Mouse (Mus musculus): Measurements from ENCODE around the gene Map1b. TPM values are rescaled to one million over a fixed set of nuclear protein-coding genes. Genes with fewer than 3 reads are reported as not detected.

Gene Map1b
- polyA plus RNA-seq, 1 experiment from 2014 or later = 2,470 TPM

DNA sequence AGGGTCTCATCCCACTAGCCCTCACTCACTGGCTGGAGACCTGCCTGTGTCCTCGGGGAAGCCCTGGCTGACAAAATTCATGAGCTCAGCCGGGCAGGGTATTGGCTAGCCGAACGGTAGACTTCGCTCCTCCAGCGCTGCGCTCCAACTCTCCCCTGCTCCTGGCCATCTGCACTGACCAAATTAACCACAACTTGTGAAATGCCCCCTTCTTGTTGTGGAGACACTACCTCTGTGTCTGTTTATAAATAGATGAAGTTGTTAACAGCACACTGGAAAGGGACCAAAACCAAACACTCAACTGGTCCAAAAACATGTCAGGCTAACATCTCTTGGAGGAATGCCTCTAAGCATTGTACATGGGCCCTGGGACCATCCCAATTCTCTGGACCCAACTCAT, 42.2 kb downstream of the Map1b start:
- Histone ChIP-seq H3K4me1 (ENCODE audit: control insufficient read depth, insufficient read depth, low read length) (peaks cover 49% of the 10 kb centered on the region), H3K36me3 (ENCODE audit: control insufficient read depth, insufficient read depth, low read length) (peaks cover 13% of the 10 kb centered on the region)

DNA sequence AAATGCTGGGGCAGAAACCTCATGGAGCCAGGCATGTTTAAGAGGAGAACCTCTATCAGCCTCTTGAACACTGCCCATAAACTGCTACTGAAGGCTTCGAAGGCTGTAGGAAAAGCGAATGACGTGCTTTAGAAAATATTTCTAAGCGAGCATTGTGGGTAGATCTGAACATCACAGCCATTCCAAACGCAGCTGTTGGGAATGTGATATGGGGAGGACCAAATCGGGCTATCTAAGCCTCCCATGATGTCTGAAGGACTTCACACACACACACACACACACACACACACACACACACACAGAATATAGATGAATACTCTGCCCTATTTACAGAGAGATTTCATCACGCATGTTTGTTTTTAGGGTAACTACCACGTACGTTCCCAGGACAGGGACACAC, 44.3 kb downstream of the Map1b start:
- WGBS = 95% methylated on average over 9 of the region's 9 CpGs
- H3K27me3 ChIP-seq (ENCODE audit: control insufficient read depth, insufficient read depth, low read length) = no peaks in the 10 kb centered on the region
- no peak for ATAC-seq (ENCODE audit: low FRiP score, low TSS enrichment)
- no peak overlapping the region for H3K4me2 ChIP-seq (ENCODE audit: low read length)
- H3K9ac ChIP-seq (replicated peaks; ENCODE audit: low read length) = no peak overlapping the region
- no peak overlapping the region for H3K27ac ChIP-seq (replicated peaks; ENCODE audit: low read depth, low read length)
- peaks cover 52% of the 10 kb centered on the region for H3K4me1 ChIP-seq (ENCODE audit: control insufficient read depth, insufficient read depth, low read length)
- peaks cover 8% of the 10 kb centered on the region; the same call in 1 of the 2 replicates for H3K36me3 ChIP-seq (ENCODE audit: control insufficient read depth, insufficient read depth, low read length)
- H3K9me3 ChIP-seq (ENCODE audit: control insufficient read depth, low read length) = no peaks in the 10 kb centered on the region
- H3K4me3 ChIP-seq (replicated peaks; ENCODE audit: low read depth, low read length) = no peak overlapping the region
- no peak for DNase-seq

More for the DNA sequence above, 42.2 kb downstream of the Map1b start:
- H3K27ac ChIP-seq (replicated peaks; ENCODE audit: low read depth, low read length) = no peak overlapping the region
- no peak for DNase-seq
- H3K4me2 ChIP-seq (ENCODE audit: low read length) = no peak overlapping the region
- H3K9me3 ChIP-seq (ENCODE audit: control insufficient read depth, low read length) = no peaks in the 10 kb centered on the region
- WGBS = 70% methylated on average over 7 of the region's 7 CpGs
- no peak for ATAC-seq (ENCODE audit: low FRiP score, low TSS enrichment)
- no peak overlapping the region for H3K4me3 ChIP-seq (replicated peaks; ENCODE audit: low read depth, low read length)
- no peaks in the 10 kb centered on the region for H3K27me3 ChIP-seq (ENCODE audit: control insufficient read depth, insufficient read depth, low read length)
- H3K9ac ChIP-seq (replicated peaks; ENCODE audit: low read length) = no peak overlapping the region

DNA sequence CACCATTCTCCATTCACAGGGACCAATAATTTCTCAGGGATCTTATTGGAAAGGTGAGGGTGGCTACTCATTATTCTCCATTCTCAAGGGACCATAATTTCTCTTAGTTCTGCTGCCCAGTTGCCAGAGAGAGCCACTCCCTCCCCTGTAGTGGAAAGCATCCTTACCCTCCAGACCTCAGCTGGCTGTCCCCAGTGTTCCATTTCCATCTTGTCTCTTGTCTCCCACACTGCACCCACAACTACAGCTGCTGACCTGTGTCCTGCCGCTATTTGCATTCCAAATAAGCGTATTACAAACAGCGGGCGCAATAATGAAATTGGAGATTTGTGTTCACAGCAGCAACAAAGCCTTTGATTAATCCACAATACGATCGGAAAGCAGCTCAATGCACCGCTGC, 46.3 kb downstream of the Map1b start:
- no peak for ATAC-seq (ENCODE audit: low FRiP score, low TSS enrichment)
- no peaks in the 10 kb centered on the region for H3K27me3 ChIP-seq (ENCODE audit: control insufficient read depth, insufficient read depth, low read length)
- no peak overlapping the region for H3K4me3 ChIP-seq (replicated peaks; ENCODE audit: low read depth, low read length)
- no peaks in the 10 kb centered on the region for H3K9me3 ChIP-seq (ENCODE audit: control insufficient read depth, low read length)
- H3K36me3 ChIP-seq (ENCODE audit: control insufficient read depth, insufficient read depth, low read length) = 0 out of 2 replicates have a peak, but pooled peaks cover 4% of the 10 kb centered on the region
- WGBS = 14% methylated on average over 7 of the region's 7 CpGs
- H3K9ac ChIP-seq (replicated peaks; ENCODE audit: low read length) = no peak overlapping the region
- peak; percentile 40 for DNase-seq
- no peak overlapping the region for H3K4me2 ChIP-seq (ENCODE audit: low read length)
- peaks cover 45% of the 10 kb centered on the region for H3K4me1 ChIP-seq (ENCODE audit: control insufficient read depth, insufficient read depth, low read length)
- H3K27ac ChIP-seq (replicated peaks; ENCODE audit: low read depth, low read length) = peak overlapping the region; percentile 45; the same call in 1 of the 2 replicates

DNA sequence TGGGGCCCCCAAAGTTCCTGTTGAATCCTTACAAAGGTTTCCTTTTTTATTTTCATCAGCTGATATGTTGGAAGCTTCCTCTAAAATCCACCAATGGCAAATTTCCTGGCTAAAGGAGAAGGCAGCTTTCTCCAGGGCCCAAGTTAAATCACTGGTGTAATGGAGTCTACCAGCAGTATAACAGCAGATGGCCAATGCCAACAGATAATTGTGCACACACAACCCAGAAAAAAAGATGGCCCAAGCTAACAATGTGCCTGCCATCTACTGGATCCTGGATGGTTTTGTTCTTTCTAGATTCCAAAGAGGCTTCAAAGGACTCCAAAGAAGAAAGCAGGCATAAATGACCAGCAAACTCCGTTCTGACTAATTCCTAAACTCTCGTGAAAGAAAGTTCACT, 48.1 kb downstream of the Map1b start:
- no peak overlapping the region for H3K9ac ChIP-seq (replicated peaks; ENCODE audit: low read length)
- H3K36me3 ChIP-seq (ENCODE audit: control insufficient read depth, insufficient read depth, low read length) = 0 out of 2 replicates have a peak, but pooled peaks cover 4% of the 10 kb centered on the region
- WGBS = 53% methylated on average over 2 of the region's 2 CpGs
- no peak for ATAC-seq (ENCODE audit: low FRiP score, low TSS enrichment)
- no peak for DNase-seq
- H3K27me3 ChIP-seq (ENCODE audit: control insufficient read depth, insufficient read depth, low read length) = no peaks in the 10 kb centered on the region
- peaks cover 39% of the 10 kb centered on the region for H3K4me1 ChIP-seq (ENCODE audit: control insufficient read depth, insufficient read depth, low read length)
- H3K9me3 ChIP-seq (ENCODE audit: control insufficient read depth, low read length) = no peaks in the 10 kb centered on the region
- H3K4me2 ChIP-seq (ENCODE audit: low read length) = no peak overlapping the region
- no peak overlapping the region for H3K27ac ChIP-seq (replicated peaks; ENCODE audit: low read depth, low read length)
- H3K4me3 ChIP-seq (replicated peaks; ENCODE audit: low read depth, low read length) = no peak overlapping the region

- Histone ChIP-seq H3K4me2 (ENCODE audit: low read length) (no peak overlapping the region), H3K27ac (replicated peaks; ENCODE audit: low read depth, low read length) (no peak overlapping the region), H3K36me3 (ENCODE audit: control insufficient read depth, insufficient read depth, low read length) (peaks cover 3% of the 10 kb centered on the region; the same call in 1 of the 2 replicates), H3K27me3 (ENCODE audit: control insufficient read depth, insufficient read depth, low read length) (no peaks in the 10 kb centered on the region), H3K4me3 (replicated peaks; ENCODE audit: low read depth, low read length) (no peak overlapping the region), H3K9ac (replicated peaks; ENCODE audit: low read length) (no peak overlapping the region), H3K4me1 (ENCODE audit: control insufficient read depth, insufficient read depth, low read length) (peaks cover 42% of the 10 kb centered on the region), H3K9me3 (ENCODE audit: control insufficient read depth, low read length) (no peaks in the 10 kb centered on the region)
- no peak for DNase-seq
- no peak for ATAC-seq (ENCODE audit: low FRiP score, low TSS enrichment)
- 46% methylated on average over 6 of the region's 6 CpGs for WGBS
Observed at GRCm38 (mm10) chr13:99466811-99467315, 49.5 kb downstream of the Map1b start.

DNA sequence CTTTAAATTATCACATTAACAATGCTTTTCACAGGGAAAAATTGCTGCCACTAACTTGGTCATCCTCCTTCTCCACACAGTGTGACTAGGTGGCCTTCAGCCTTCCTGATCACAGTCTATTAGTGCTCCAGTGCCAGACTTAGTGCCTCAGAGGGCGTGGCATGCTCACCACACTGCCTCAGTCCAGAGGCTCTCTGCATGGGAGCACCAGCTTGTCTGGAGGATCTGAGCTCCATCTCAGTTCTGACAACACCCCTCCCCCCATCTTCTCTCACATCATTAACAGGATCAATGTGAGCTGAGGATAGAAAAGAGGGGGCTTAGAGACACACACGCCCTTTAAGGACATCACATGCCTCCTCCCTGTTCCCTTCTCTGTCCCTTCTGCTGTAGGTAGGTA, 50.3 kb downstream of the Map1b start:
- Histone ChIP-seq H3K27ac (replicated peaks; ENCODE audit: low read depth, low read length) (no peak overlapping the region), H3K4me1 (ENCODE audit: control insufficient read depth, insufficient read depth, low read length) (peaks cover 42% of the 10 kb centered on the region), H3K4me3 (replicated peaks; ENCODE audit: low read depth, low read length) (no peak overlapping the region), H3K9ac (replicated peaks; ENCODE audit: low read length) (no peak overlapping the region), H3K4me2 (ENCODE audit: low read length) (no peak overlapping the region), H3K9me3 (ENCODE audit: control insufficient read depth, low read length) (no peaks in the 10 kb centered on the region), H3K27me3 (ENCODE audit: control insufficient read depth, insufficient read depth, low read length) (no peaks in the 10 kb centered on the region), H3K36me3 (ENCODE audit: control insufficient read depth, insufficient read depth, low read length) (peaks cover 3% of the 10 kb centered on the region; the same call in 1 of the 2 replicates)
- DNase-seq (no peak), ATAC-seq (ENCODE audit: low FRiP score, low TSS enrichment) (no peak)
- WGBS = 39% methylated on average over 2 of the region's 2 CpGs

- Histone ChIP-seq H3K4me3 (replicated peaks; ENCODE audit: low read depth, low read length) (no peak overlapping the region), H3K9me3 (ENCODE audit: control insufficient read depth, low read length) (no peaks in the 10 kb centered on the region), H3K27me3 (ENCODE audit: control insufficient read depth, insufficient read depth, low read length) (no peaks in the 10 kb centered on the region), H3K27ac (replicated peaks; ENCODE audit: low read depth, low read length) (no peak overlapping the region), H3K9ac (replicated peaks; ENCODE audit: low read length) (no peak overlapping the region), H3K4me1 (ENCODE audit: control insufficient read depth, insufficient read depth, low read length) (peaks cover 30% of the 10 kb centered on the region), H3K4me2 (ENCODE audit: low read length) (no peak overlapping the region), H3K36me3 (ENCODE audit: control insufficient read depth, insufficient read depth, low read length) (peaks cover 13% of the 10 kb centered on the region)
- 80% methylated on average over 4 of the region's 4 CpGs for WGBS
- no peak for DNase-seq
- no peak for ATAC-seq (ENCODE audit: low FRiP score, low TSS enrichment)
Observed at GRCm38 (mm10) chr13:99464551-99464950, 51.8 kb downstream of the Map1b start.

- DNase-seq = no peak
- no peak for ATAC-seq (ENCODE audit: low FRiP score, low TSS enrichment)
- Histone ChIP-seq H3K9me3 (ENCODE audit: control insufficient read depth, low read length) (no peaks in the 10 kb centered on the region), H3K4me2 (ENCODE audit: low read length) (no peak overlapping the region), H3K36me3 (ENCODE audit: control insufficient read depth, insufficient read depth, low read length) (peaks cover 19% of the 10 kb centered on the region), H3K9ac (replicated peaks; ENCODE audit: low read length) (no peak overlapping the region), H3K4me1 (ENCODE audit: control insufficient read depth, insufficient read depth, low read length) (peaks cover 27% of the 10 kb centered on the region), H3K4me3 (replicated peaks; ENCODE audit: low read depth, low read length) (no peak overlapping the region), H3K27me3 (ENCODE audit: control insufficient read depth, insufficient read depth, low read length) (no peaks in the 10 kb centered on the region), H3K27ac (replicated peaks; ENCODE audit: low read depth, low read length) (no peak overlapping the region)
- 95% methylated on average over 4 of the region's 4 CpGs for WGBS
Observed at GRCm38 (mm10) chr13:99461886-99462285, 54.5 kb downstream of the Map1b start.

DNA sequence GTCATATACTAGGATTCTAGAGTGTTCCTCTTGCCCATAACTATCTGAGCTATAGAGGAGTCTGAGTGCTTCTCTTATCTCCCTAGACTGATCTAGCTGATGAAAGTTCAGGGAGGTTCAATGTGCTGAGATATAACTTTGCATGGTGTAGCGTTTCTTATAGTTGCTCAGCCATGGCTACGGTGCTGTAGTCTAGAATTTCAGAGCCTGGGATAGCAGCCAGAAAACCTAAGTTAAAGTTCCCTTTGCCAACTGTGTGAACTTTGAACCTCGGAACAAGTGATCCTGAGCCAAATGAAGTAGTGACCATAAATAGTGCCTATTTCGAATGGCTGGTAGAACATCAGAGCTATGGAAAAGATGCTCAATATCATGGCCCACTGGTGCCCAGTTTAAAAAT, 56.7 kb downstream of the Map1b start:
- Histone ChIP-seq H3K27me3 (ENCODE audit: control insufficient read depth, insufficient read depth, low read length) (no peaks in the 10 kb centered on the region), H3K4me2 (ENCODE audit: low read length) (no peak overlapping the region), H3K9ac (replicated peaks; ENCODE audit: low read length) (no peak overlapping the region), H3K36me3 (ENCODE audit: control insufficient read depth, insufficient read depth, low read length) (peaks cover 23% of the 10 kb centered on the region), H3K4me1 (ENCODE audit: control insufficient read depth, insufficient read depth, low read length) (peaks cover 29% of the 10 kb centered on the region; the same call in 1 of the 2 replicates), H3K4me3 (replicated peaks; ENCODE audit: low read depth, low read length) (no peak overlapping the region), H3K9me3 (ENCODE audit: control insufficient read depth, low read length) (no peaks in the 10 kb centered on the region), H3K27ac (replicated peaks; ENCODE audit: low read depth, low read length) (peak overlapping the region; percentile 58; the same call in 1 of the 2 replicates)
- 93% methylated on average over 4 of the region's 4 CpGs for WGBS
- ATAC-seq (ENCODE audit: low FRiP score, low TSS enrichment) = 0 out of 2 replicates have a peak, but pooled peaks have one; percentile 4
- DNase-seq = no peak
